Mouse (Mus musculus) WW6 (cell line): ENCODE results near the gene Lmx1b.

Source experiments
- DNase-seq: peaks from one replicate; pipeline ENCODE4 v3.0.0-alpha.2; 2013; ENCODE audit warnings: low read depth, low spot score

The Lmx1b gene

GRCm38 (mm10) chr2:33582457-33583060 lies 57.8 kb downstream of the Lmx1b start:
- DNase-seq: no peak

DNA sequence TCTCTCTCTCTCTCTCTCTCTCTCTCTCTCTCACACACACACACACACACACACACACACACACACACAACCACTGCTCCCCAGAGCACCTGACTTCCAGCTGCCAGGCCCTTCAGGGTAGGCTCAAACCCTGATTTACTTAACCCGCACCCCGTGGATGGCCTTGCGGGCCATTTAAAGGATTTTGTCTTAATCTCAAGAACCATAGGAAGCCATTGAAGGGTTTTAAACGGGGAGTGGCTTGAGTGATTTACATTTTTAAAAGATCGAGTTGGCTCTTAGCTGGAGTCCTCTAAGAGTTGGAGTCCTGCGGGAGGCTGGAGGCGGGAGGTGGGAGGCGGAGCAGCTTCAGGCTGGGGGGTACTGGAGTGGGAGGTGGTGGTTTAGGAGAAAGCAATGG lies 58.4 kb downstream of the Lmx1b start:
- no peak for DNase-seq

- DNase-seq: no peak
Measured at GRCm38 (mm10) chr2:33581449-33581777, 58.9 kb downstream of the Lmx1b start.

DNA sequence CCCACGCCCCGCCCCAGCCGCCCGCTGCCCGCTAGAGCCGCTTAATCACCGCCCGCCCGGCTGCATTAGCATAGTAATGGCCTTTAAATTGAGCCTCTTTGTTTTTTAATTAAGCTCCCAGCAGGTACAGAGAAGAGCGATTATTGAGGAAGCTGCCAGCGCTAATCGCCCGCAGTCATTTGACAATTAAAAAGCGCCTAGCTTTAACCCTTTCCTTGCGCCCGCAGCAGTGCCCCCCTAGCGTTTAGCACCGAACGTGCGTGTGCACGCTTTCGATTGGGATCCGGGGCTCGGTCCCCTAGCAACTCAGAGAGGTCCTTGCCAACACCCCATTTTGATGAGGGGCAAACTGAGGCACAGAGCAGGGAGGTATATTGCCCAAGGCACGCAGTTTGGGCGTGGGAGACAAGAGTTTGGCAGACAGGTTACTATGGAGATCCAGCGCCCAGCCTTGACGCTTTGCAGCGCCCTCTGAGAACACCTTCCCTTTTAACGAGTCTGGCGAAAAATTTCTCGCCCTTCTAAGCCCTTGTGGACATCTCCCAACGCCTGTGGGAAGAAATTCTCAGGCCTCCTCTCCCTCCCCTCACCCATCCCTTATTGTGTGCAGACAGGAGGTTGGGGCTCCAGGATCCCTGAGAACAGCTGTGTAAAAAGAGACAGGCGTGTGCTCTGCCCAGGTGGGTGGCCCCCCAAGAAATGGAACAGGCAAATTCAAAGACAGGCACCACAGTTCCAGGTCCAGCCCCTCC lies 59.4 kb downstream of the Lmx1b start:
- no peak for DNase-seq

DNA sequence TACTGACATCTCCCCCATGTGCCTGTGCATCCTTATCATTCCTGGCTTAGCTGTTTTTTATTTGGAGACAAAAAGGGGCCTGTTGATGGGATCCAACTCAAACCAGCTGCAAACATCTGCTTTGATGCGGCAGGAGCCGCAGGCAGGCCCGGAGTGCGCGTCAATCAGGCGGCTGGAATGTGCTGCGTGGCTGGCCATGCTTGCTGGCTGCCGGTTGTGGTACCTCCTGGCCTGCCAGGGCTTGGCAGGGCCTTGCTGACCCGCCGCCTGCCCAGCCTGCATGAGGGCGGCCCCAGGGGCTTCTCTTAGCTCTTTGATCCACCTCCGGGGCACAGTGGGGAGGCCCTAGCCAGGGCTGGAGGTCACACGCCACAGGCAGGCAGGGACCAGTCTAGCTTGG lies 64.9 kb downstream of the Lmx1b start:
- DNase-seq: no peak

DNA sequence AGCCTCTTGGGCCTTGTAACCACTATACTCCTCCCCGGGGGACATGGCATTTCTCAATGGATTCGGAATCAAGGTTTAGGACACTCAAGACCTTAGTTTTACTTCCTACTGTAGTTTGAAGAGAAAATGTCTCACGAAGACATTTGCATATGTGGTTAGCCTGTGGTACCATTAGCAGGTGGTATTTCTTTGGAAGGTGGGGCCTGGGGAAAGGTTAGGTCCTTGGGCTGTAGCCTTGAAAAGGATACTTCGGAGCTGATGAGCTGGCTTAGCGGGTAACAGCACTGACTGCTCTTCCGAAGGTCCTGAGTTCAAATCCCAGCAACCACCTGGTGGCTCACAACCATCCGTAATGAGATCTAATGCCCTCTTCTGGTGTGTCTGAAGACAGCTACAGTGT lies 67.2 kb downstream of the Lmx1b start:
- DNase-seq: no peak

DNA sequence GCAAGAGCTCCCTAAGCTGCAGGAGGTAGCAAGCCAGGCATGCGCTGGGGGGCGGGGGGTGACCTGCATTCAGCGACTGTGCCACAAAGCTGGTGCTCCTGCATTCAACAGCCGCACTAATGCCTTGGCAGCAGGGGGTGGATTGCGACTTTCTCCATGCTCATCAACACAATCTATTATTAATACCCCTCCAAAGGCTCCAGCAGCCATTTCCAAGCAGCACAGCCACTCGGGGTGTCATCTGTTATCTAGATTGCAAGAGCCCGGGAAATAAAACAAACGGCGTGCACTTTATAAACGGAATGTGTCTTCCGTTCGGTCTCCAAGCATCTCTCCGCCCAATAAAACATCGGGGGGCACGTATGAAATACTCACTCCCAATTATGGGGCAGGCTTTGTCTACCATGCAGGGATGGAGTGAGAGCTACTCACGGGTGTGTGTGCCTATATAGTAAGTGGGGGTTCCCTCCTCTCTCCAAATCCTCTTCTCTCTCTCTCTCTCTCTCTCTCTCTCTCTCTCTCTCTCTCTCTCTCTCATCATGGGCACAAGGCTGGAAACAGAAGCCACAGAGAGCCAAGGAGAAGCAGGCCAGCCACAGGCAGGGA lies 69.0 kb downstream of the Lmx1b start:
- DNase-seq: no peak

GRCm38 (mm10) chr2:33569698-33570097 lies 70.6 kb downstream of the Lmx1b start:
- DNase-seq: no peak

DNA sequence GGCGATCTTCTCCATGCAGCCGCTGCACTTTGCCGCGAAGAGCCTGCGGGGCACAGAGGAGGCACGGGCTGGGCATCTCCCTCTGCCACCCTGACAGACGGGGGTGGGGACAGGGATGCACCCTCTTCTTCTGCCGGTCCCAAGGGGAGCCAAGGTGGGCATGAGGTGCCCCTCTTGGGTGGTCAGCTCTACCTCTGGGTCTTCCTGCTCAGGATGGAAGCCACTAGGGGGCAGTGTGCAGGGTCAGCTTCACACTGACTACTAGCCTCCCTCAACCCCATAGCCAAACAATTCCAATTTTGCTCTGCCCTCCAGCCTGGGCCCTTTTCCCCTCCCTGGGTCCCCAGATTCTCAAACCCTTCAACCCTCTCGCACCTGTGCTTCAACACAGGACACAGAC lies 71.1 kb downstream of the Lmx1b start:
- DNase-seq: no peak

DNA sequence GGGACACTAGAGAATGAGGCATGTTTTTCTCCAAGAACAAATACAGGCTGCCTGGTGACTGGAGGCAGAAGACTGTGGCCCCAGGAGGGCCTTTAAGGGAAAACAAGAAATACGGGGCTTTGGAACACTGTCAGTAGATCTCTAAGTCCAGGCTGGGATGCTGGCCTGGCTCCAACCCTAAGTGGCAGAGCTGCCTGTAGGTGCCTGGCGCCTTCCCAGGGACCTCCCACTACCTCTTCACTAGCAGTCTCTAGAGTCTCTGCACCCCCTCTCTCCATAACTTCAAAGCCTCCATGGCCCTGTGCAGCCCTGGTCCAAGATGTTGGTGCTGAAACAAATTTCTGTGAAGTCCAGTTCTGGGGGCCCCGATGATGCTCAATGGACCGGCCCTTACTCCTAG lies 74.4 kb downstream of the Lmx1b start:
- no peak for DNase-seq

DNA sequence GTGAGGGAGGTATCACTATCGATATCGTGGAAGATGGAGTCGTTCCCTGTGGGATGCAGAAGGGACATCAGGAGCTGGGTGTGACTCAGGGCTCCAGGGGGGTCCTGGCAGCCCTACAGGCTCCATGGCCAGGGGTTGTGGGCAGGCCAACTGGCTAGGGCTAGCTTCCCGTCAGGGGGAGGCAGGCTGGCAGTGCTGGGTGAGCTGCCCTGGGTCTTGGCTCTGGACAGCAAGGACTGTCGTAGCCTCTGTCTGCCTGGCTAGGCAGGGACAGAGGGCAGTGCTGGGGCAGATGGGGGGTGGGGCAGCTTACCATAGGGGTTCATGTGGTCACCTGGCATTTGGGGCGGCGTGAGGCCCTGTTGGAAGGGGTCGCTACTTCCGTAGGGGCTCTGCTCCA lies 75.6 kb downstream of the Lmx1b start:
- no peak for DNase-seq

DNA sequence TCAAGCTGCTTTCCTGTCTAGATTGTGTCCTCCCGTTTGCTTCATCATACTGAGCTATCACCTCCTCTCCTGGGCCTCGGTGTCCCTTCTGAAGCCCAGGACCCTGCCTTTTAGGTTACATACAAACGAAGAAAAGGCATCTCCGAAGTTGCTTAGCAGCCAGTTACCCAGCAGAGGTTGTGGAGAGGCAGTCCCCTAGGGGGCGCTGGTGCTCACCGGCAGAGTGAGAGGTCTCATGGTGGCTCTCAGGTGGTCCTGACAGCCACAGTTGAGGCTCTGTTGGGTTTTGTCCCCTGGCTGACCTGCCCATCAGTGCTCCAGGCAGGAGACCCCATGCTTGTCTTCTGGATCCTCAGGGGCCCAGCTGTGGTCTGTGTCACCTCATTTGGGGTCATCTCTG lies 80.6 kb downstream of the Lmx1b start:
- DNase-seq: no peak

GRCm38 (mm10) chr2:33559334-33559733 lies 81.0 kb downstream of the Lmx1b start:
- DNase-seq: no peak

GRCm38 (mm10) chr2:33558233-33558632 lies 82.1 kb downstream of the Lmx1b start:
- no peak for DNase-seq

- DNase-seq: no peak
Measured at GRCm38 (mm10) chr2:33555573-33555972, 84.7 kb downstream of the Lmx1b start.

DNA sequence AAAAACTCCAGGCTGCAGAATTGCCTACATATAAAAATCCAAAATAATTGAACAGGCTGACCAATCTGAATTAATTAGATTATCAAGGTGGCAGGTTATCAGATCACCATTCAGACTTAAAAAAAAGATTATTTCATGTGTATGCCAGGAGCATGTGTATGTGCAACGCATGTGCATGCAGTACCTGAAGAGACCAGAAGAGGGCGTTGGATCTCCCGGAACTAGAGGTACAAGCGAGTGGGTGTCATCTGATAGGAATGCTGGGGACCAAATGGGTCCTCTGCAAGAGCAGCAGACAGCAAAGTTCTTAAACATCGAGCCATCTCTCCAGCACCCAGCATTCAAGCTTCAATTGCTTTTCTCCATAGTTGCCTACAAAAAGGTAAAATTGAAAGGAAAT lies 87.6 kb downstream of the Lmx1b start:
- DNase-seq: peak; percentile 52

- DNase-seq: no peak
Measured at GRCm38 (mm10) chr2:33547595-33547994, 92.7 kb downstream of the Lmx1b start.

- DNase-seq: no peak
Measured at GRCm38 (mm10) chr2:33546879-33547278, 93.4 kb downstream of the Lmx1b start.

DNA sequence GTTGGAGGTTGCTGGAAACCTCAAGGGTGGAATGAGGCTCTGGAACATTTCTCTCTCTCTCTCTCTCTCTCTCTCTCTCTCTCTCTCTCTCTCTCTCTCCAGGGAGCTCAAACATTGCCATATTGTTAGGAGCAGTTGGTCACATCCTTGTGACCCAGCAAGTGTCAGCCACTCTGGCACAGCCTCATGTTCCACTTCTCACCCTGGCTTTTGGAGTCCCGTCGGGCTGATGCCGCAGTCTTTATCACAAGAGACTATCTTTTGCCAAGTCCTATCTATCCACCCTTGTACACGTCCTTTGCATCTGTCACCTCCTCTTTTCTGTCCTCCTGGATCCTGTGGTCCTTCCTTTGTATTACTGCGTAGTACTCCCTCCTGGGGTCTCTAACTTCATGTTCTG lies 94.3 kb downstream of the Lmx1b start:
- no peak for DNase-seq

GRCm38 (mm10) chr2:33544781-33545566 lies 95.3 kb downstream of the Lmx1b start:
- DNase-seq: no peak

GRCm38 (mm10) chr2:33544203-33544762 lies 96.0 kb downstream of the Lmx1b start:
- no peak for DNase-seq
